Mouse (Mus musculus) cerebellum, adult 18-20 months (tissue): Measurements from ENCODE around the gene Slc13a3.
A peak's percentile ranks its signal among the peaks of the same experiment; 100 is the strongest.
"Not testable (repeated sequence)": the region's sequence is repeated elsewhere in the genome, so short reads cannot be mapped to it uniquely, and the experiment has no call there.

Experiments
- DNase-seq, 2 experiments: peaks; one replicate each; pipeline ENCODE4 v3.0.0; 2021

The Slc13a3 gene

GRCm38 (mm10) chr2:165473003-165473402 is at the start of gene Slc13a3:
Gene Slc13a3 (minus strand): TSS chr2:165473230.
- no peak for DNase-seq

- no peak for DNase-seq
These were observed 42.2 kb upstream of the Slc13a3 start for GRCm38 (mm10) chr2:165515178-165515728.

- DNase-seq, result no peak
These were observed 40.0 kb upstream of the Slc13a3 start for GRCm38 (mm10) chr2:165512870-165513600.

GRCm38 (mm10) chr2:165512426-165512825 is 39.4 kb upstream of the Slc13a3 start:
- DNase-seq, result no peak

- not testable (repeated sequence) for DNase-seq
These were observed 38.5 kb upstream of the Slc13a3 start for GRCm38 (mm10) chr2:165511530-165511929.

- DNase-seq, result not testable (repeated sequence)
These were observed 38.0 kb upstream of the Slc13a3 start for GRCm38 (mm10) chr2:165510914-165511458.

GRCm38 (mm10) chr2:165510466-165510865 is 37.4 kb upstream of the Slc13a3 start:
- DNase-seq, result no peak

GRCm38 (mm10) chr2:165509686-165510085 is 36.7 kb upstream of the Slc13a3 start:
- DNase-seq, result no peak

- DNase-seq, result no peak
These were observed 30.5 kb upstream of the Slc13a3 start, which contains the start of gene Slc2a10 for GRCm38 (mm10) chr2:165503259-165504203. Gene Slc2a10 (plus strand): TSS chr2:165503787.

GRCm38 (mm10) chr2:165498816-165499215 is 25.8 kb upstream of the Slc13a3 start:
- no peak for DNase-seq

- DNase-seq, result no peak
These were observed 24.8 kb upstream of the Slc13a3 start for GRCm38 (mm10) chr2:165497706-165498275.

- peak in 1 of 2 experiments; percentile 19 for DNase-seq
These were observed 23.2 kb upstream of the Slc13a3 start for GRCm38 (mm10) chr2:165496251-165496650.

- no peak for DNase-seq
These were observed 21.5 kb upstream of the Slc13a3 start for GRCm38 (mm10) chr2:165494495-165494894.

- peak; percentile 13 to 44 for DNase-seq
These were observed 20.7 kb upstream of the Slc13a3 start for GRCm38 (mm10) chr2:165493587-165494210.

GRCm38 (mm10) chr2:165492648-165493553 is 19.9 kb upstream of the Slc13a3 start, which contains the start of gene Trp53rka:
Gene Trp53rka (minus strand): TSS chr2:165493324.
- peak; percentile 82 to 87 for DNase-seq

GRCm38 (mm10) chr2:165486881-165487535 is 14.0 kb upstream of the Slc13a3 start:
- peak; percentile 69 to 77 for DNase-seq

- peak in 1 of 2 experiments; percentile 14 for DNase-seq
These were observed 13.4 kb upstream of the Slc13a3 start for GRCm38 (mm10) chr2:165486401-165486800.

- no peak for DNase-seq
These were observed 12.8 kb upstream of the Slc13a3 start for GRCm38 (mm10) chr2:165485826-165486225.

- no peak for DNase-seq
These were observed 11.1 kb upstream of the Slc13a3 start for GRCm38 (mm10) chr2:165484152-165484551.

- DNase-seq, result no peak
These were observed 9.0 kb upstream of the Slc13a3 start for GRCm38 (mm10) chr2:165482003-165482402.
